Mouse (Mus musculus): Measurements from ENCODE around the gene Mboat7. TPM values are rescaled to one million over a fixed set of nuclear protein-coding genes. Genes with fewer than 3 reads are reported as not detected.
A peak's percentile ranks its signal among the peaks of the same experiment; 100 is the strongest.
"Not testable (repeated sequence)": the region's sequence is repeated elsewhere in the genome, so short reads cannot be mapped to it uniquely, and the experiment has no call there.

The Mboat7 gene
- polyA plus RNA-seq (2016; fragmentation: Nextera tagmentation; extraction: Ambion mirVana) = 37.5 and 40.9 TPM in 2 replicates

DNA sequence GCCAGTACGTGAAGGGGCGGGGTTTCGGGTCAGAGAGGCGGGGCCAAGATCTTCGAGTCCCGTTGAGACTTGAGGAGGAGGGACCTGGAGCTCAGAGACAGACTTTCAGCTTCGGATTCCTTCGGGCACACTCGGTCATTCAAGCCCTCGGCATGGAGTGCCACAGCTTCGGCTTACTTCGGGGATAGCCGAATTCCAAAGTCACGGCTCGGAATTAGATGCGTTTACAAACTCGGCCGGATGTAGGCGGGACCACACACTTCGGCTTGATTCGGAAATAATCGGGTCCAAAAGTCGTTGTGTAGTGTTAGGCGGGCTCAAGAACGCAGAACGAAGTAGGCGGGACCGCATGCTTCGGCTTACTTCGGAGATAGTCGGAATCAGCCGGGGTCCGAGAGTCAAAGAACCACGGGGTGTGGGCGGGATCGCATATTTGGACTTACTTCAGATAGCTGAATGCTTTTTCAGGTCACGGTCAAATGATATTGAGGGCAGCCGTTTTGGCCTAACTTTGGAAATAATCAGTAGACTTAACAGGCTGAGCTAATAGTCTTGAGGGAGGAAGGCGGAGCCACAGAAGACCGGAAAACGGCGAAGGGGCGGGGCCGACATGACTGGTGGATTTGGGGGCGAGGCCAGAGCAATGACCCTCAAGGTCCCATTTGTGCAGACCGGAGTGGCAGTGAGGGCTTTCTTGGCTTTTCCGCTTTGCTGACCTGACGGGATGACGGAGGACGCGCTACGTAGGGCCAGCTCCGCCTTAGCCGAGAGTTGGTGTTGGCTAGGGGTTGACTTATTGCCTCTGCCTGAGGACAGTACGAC, at the start of gene Mboat7:
TSS of gene Mboat7 (minus strand) at position 537 of the 822 bp plus-strand sequence.
- peaks cover 37% of the 10 kb centered on the region for H3K36me3 ChIP-seq (replicated peaks)
- peak within 1 kb of the TSS; percentile 94 for H3K27ac ChIP-seq
- DNase-seq (ENCODE audit: extremely low spot score, low spot score) = peak; percentile 96
- H3K4me1 ChIP-seq = peaks cover 27% of the 10 kb centered on the region
- WGBS = under 1% methylated on average over 55 of the region's 55 CpGs
- H3K4me3 ChIP-seq = peak within 1 kb of the TSS; percentile 86
- H3K27me3 ChIP-seq (ENCODE audit: poor library complexity, severe bottlenecking) = no peaks in the 10 kb centered on the region
- no peaks in the 10 kb centered on the region for H3K9me3 ChIP-seq

DNA sequence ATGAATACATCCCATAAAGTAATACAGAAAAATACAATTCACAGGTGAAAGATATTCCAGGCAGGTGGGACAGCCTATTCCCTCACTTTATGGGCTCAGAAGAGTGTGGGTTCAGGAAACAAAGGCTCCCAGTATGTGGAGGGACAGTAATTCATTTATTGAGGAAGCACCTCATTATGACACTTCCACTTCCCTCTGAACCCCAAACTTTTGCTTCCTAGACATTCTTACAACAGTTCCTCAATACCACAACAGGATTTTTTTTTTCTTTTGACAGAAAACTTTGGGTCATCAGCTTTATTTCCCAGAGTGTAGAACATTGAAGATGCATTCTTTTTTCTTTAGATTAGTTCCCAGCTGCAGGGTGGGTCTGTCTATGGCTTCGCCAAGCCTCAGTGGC, 39.4 kb upstream of the Mboat7 start:
- H3K4me1 ChIP-seq; H3K27ac ChIP-seq; H3K4me3 ChIP-seq; DNase-seq (ENCODE audit: extremely low spot score, low spot score); H3K36me3 ChIP-seq (replicated peaks); H3K27me3 ChIP-seq (ENCODE audit: poor library complexity, severe bottlenecking); H3K9me3 ChIP-seq: not testable (repeated sequence)
- WGBS = no CpG with 5 or more reads among the region's 1 CpGs

DNA sequence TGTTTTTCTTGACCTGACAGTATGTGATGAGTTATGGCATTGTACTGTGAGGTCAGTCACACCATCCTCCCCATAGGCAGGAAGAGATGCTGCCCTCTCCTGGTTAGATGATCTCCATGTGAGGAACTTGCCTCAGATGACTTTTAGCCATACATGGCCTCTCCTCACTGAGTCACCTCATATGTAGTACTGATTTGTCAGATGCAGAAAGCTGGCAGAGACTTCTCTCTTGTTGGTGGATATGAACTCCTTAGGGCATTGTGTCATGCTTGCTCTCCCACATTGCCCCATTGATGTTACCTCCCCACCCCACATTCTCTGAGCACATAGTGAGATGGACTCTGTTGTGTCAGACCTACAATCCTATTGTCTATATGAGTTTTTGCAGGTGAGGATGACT, 32.1 kb upstream of the Mboat7 start:
- H3K4me3 ChIP-seq; H3K4me1 ChIP-seq; DNase-seq (ENCODE audit: extremely low spot score, low spot score); H3K9me3 ChIP-seq; H3K36me3 ChIP-seq (replicated peaks); H3K27me3 ChIP-seq (ENCODE audit: poor library complexity, severe bottlenecking); H3K27ac ChIP-seq: not testable (repeated sequence)

DNA sequence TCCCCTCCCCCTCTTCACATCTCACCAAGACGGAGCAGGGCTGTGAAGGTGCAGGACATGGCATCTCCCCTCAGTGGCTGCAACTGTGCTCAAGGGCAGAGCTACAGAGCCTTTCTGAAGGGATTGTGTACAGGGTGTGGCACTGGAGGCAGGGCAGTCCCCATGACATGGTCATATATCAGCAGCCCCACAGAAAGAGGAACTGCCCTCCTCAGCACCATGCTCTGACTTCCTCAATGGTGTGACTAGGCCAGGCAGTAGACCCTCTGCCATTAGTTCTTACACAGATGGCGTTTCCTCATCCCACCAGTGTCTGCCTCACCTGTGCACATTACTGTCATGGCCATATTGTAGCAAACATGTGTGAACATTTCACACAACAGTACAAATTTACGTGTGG, 26.9 kb upstream of the Mboat7 start, which contains the start of gene Pirb:
TSS of gene Pirb (minus strand) at position 124 of the 400 bp plus-strand sequence.
- not testable (repeated sequence) for H3K27ac ChIP-seq; H3K27me3 ChIP-seq (ENCODE audit: poor library complexity, severe bottlenecking); H3K4me3 ChIP-seq; DNase-seq (ENCODE audit: extremely low spot score, low spot score); H3K9me3 ChIP-seq; H3K36me3 ChIP-seq (replicated peaks); H3K4me1 ChIP-seq
- 70% methylated on average over 1 of the region's 3 CpGs for WGBS

DNA sequence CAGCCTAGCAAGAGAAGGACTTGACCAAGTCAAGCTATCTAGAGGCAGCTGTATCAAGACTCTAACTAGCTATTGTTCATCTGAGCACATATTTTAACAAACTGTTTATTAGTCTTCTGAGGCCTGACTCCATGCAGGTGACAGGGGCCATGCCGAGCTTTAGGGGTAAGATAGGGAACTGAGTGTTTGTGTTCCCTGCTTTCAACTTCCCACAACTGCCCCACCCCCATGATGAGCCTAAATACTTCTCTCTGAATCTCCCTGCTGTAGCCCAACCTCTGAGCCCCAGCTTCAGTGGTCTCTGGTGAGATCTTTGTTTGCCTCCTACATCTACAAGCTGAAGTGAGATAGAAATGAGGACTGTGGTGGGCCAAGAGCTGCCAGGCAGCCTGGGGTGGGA, 21.9 kb upstream of the Mboat7 start:
- Histone ChIP-seq H3K4me1 (no peaks in the 10 kb centered on the region), H3K9me3 (no peaks in the 10 kb centered on the region), H3K4me3 (no peak overlapping the region), H3K36me3 (replicated peaks) (no peaks in the 10 kb centered on the region), H3K27ac (no peak overlapping the region), H3K27me3 (ENCODE audit: poor library complexity, severe bottlenecking) (no peaks in the 10 kb centered on the region)
- no peak for DNase-seq (ENCODE audit: extremely low spot score, low spot score)
- whole genome bisulfite sequencing = 68% methylated on average over 1 of the region's 1 CpGs

DNA sequence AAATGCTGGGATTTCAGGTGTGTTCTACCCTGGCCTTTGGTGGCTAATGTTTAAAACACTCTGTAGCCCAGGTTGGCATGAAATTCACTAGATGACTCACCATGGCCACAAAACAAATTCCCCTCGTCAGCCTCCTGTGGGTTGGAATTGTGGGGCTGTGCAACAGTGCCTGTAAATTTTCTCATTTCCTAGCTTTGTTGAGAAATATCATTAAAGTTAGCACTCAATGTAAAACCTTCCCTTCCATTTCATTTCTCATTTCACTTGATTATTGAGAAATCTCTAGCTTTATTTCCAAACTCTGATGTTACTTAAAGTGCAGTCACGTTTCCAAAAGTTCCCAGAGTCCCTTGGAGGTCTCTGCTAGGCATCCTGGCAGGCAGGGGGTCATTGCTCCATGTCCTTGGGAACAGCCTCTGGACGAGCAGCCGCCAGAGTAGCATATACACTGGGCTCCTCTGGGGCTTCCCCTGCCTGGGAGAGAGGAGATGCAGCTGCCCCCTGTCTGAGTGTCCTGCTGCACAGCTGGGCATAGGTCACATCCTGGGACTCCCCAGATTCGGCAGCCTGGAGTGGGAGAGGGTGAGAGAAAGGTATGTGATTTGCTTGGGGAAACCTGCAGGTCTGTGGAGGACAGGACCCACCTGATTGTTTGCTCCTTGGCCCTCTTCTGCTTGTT, 19.1 kb upstream of the Mboat7 start:
- no peaks in the 10 kb centered on the region for H3K9me3 ChIP-seq
- peaks cover 8% of the 10 kb centered on the region for H3K36me3 ChIP-seq (replicated peaks)
- H3K4me1 ChIP-seq = no peaks in the 10 kb centered on the region
- H3K27ac ChIP-seq = no peak overlapping the region
- H3K4me3 ChIP-seq = no peak overlapping the region
- DNase-seq (ENCODE audit: extremely low spot score, low spot score) = no peak
- 52% methylated on average over 5 of the region's 5 CpGs for WGBS
- no peaks in the 10 kb centered on the region for H3K27me3 ChIP-seq (ENCODE audit: poor library complexity, severe bottlenecking)

DNA sequence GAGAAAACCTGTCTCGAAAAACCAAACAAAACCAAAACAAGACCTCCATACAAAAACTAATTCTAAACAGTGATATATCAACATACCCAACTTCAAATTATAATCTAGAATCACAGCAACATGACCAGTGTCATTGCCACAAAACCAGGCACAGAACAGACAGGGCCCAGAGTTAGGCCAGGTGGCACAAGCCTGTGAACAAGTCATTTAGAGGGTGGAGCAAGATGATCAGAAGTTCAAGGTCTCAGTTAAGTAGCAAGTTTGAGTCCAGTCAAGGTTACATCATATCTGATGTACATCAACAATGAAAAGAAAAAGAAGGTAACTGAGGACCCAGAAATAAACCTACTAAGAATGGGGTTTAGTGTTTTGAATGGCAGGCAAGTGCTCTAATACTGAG, 15.7 kb upstream of the Mboat7 start:
- H3K4me1 ChIP-seq = peaks cover 18% of the 10 kb centered on the region
- no peaks in the 10 kb centered on the region for H3K27me3 ChIP-seq (ENCODE audit: poor library complexity, severe bottlenecking)
- 78% methylated on average over 1 of the region's 1 CpGs for WGBS
- H3K9me3 ChIP-seq = no peaks in the 10 kb centered on the region
- DNase-seq (ENCODE audit: extremely low spot score, low spot score) = no peak
- peaks cover 39% of the 10 kb centered on the region for H3K36me3 ChIP-seq (replicated peaks)
- H3K4me3 ChIP-seq = no peak overlapping the region
- no peak overlapping the region for H3K27ac ChIP-seq

DNA sequence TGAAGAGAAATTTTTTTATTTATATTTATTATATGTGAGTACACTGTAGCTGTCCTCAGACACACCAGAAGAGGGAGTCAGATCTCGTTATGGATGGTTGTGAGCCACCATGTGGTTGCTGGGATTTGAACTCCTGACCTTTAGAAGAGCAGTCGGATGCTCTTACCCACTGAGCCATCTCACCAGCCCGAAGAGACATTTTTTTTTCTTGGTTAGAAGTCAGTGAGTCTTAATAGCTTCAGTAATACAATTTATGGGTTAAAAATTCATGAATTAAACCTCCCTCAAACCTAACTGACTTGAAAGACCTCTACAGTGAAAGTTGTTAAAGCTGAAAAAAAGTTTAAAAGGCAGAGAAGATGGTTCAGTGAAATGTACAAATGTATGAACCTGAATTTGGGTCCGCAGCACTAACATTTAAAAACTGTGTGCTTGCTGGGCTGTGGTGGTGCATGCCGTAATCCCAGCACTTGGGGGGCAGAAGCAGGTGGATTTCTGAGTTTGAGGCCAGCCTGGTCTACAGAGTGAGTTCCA, 15.2 kb upstream of the Mboat7 start:
- H3K4me3 ChIP-seq; H3K27ac ChIP-seq; DNase-seq (ENCODE audit: extremely low spot score, low spot score); H3K9me3 ChIP-seq; H3K27me3 ChIP-seq (ENCODE audit: poor library complexity, severe bottlenecking): not testable (repeated sequence)
- WGBS = 41% methylated on average over 5 of the region's 5 CpGs
- peaks cover 39% of the 10 kb centered on the region for H3K36me3 ChIP-seq (replicated peaks)
- H3K4me1 ChIP-seq = peaks cover 19% of the 10 kb centered on the region

DNA sequence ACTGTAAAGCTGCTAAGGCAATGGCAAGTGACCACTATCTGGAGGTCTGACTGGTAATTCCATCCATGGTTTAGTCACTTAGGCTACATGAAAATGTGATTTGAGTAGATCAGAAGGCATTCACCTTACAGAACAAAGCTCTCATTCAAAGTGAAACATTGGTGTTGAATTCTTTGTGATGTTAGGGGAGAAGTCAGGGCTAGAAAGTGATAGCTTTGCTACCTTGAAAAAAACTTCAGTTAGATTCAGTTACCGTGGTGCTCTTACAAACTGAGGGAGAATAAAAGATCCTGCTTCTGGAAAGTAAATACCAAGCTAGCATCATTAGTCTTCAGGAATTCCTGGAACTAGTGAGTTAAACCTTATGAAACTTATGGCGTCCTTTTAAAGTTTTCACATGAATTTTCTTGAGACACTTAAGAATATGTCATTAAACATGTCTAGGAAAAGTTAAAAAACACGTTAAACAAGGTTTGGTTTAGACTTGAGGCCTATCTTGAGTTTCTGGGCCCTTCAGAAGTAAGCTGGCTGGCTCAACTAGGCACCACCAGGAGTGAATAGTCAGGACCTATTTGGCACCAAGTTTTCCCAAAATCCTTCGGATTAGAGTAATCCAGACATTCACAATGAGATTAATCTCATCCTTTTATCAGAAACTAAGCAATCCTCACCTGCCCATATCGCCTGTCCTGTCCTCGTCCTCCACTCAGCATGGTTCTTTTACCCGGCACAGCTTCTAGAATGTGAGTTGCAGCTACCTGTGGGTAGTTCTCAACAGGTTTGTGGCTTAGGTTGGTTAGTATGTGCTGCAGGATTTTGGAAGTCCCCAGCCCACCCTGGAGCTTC, 14.5 kb upstream of the Mboat7 start:
- WGBS = 15% methylated on average over 7 of the region's 7 CpGs
- no peaks in the 10 kb centered on the region for H3K27me3 ChIP-seq (ENCODE audit: poor library complexity, severe bottlenecking)
- H3K4me3 ChIP-seq = no peak overlapping the region
- peaks cover 26% of the 10 kb centered on the region for H3K4me1 ChIP-seq
- H3K27ac ChIP-seq = no peak overlapping the region
- DNase-seq (ENCODE audit: extremely low spot score, low spot score) = peak; percentile 41
- no peaks in the 10 kb centered on the region for H3K9me3 ChIP-seq
- peaks cover 39% of the 10 kb centered on the region for H3K36me3 ChIP-seq (replicated peaks)

DNA sequence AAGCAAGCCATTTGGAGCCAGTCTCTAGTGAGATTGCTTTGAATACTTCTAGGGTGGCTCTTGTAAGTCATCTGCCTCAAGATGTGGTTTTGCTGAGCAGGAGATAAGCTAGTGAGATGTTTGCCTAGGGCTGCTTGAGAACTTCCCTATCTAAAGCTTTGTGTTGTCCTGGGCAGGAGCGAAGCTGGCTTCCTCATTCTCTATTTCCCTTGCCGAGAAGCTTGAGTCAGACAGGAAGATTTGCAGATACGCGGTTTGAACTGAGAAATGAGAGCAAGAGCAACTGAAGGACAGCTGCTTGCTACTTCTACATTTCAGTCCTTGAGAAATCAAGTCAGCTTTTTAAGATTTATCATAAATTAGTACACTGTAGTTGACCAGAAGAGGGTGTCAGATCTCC, 13.7 kb upstream of the Mboat7 start:
- WGBS = 68% methylated on average over 4 of the region's 4 CpGs
- peaks cover 40% of the 10 kb centered on the region for H3K36me3 ChIP-seq (replicated peaks)
- H3K27ac ChIP-seq = no peak overlapping the region
- no peaks in the 10 kb centered on the region for H3K9me3 ChIP-seq
- no peak for DNase-seq (ENCODE audit: extremely low spot score, low spot score)
- no peaks in the 10 kb centered on the region for H3K27me3 ChIP-seq (ENCODE audit: poor library complexity, severe bottlenecking)
- peak overlapping the region; percentile 85 for H3K4me3 ChIP-seq
- peaks cover 26% of the 10 kb centered on the region for H3K4me1 ChIP-seq

DNA sequence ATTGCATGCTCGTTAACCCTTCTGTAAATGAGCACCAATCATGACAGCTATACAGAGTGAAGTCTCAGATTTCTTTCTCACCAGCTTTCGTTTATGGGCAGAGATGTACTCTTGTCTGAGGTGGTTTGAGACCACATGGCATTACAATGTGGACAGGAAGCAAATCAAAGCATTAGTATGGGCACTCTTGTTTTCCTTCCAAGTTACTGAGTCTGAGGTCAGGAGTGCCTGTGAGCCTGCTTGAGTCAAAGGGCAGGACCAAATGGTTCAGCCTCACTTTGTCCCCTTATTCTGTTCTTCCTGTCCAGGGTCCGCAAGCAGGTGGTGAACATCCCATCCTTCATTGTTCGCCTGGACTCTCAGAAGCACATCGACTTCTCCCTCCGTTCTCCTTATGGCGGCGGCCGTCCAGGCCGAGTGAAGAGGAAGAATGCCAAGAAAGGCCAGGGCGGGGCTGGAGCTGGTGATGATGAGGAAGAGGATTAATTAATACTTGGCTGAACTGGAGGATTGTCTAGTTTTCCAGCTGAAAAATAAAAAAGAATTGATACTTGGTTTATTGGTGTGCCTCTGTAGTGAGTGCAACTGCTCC, 13.1 kb upstream of the Mboat7 start:
- peak overlapping the region; percentile 85 for H3K4me3 ChIP-seq
- H3K9me3 ChIP-seq = no peaks in the 10 kb centered on the region
- H3K27me3 ChIP-seq (ENCODE audit: poor library complexity, severe bottlenecking) = no peaks in the 10 kb centered on the region
- 66% methylated on average over 11 of the region's 11 CpGs for WGBS
- H3K36me3 ChIP-seq (replicated peaks) = peaks cover 45% of the 10 kb centered on the region
- H3K27ac ChIP-seq = peak overlapping the region; percentile 96
- no peak for DNase-seq (ENCODE audit: extremely low spot score, low spot score)
- peaks cover 26% of the 10 kb centered on the region for H3K4me1 ChIP-seq

DNA sequence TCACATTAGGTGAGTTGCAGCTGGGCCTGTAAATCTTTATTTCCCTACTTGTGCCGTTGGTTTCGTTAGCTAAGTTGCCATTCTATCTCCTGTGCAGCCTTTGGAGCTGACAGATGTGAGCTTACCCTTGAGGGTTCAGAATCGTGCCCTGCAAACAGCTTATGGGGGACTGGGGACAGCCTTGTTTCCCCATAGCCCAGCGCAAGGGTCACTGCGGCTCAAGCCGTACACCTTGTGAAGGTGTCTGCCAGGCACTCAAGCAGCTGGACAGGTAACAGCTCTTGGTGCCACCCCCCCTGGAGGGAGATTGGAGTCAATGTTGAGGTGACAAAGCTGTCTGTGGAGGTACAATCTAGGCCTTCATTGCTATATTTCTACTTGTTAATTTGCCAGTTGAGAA, 12.6 kb upstream of the Mboat7 start:
- H3K36me3 ChIP-seq (replicated peaks) = peaks cover 51% of the 10 kb centered on the region
- H3K4me3 ChIP-seq = peak overlapping the region; percentile 85
- H3K27me3 ChIP-seq (ENCODE audit: poor library complexity, severe bottlenecking) = no peaks in the 10 kb centered on the region
- H3K4me1 ChIP-seq = peaks cover 26% of the 10 kb centered on the region
- no peak for DNase-seq (ENCODE audit: extremely low spot score, low spot score)
- H3K9me3 ChIP-seq = no peaks in the 10 kb centered on the region
- 46% methylated on average over 6 of the region's 6 CpGs for WGBS
- H3K27ac ChIP-seq = peak overlapping the region; percentile 96
